Mouse (Mus musculus): ENCODE results near the gene Morn3. TPM values are rescaled to one million over a fixed set of nuclear protein-coding genes. Genes with fewer than 3 reads are reported as not detected.

Morn3 gene
- polyA plus RNA-seq, 1 experiment from 2014 or later: not detected

DNA sequence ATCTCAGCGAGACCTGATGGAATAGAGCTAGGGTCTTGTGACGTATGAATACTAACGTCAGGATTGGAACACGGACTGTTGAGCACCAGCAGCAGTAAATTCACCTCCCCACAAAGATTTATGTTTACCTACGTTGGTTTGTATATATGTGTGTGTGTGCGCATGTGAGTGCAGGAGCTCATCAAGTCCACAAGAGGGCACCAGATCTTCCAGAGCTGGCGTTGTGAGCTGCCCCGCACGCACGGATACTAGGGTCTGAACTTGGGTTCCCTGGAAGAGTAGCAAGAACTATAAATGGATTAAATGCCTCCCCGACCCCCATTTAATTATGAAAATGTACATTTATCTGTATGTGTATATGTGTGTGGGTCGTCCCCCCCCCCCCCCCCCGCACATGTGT, 33.7 kb upstream of the Morn3 start:
- Histone ChIP-seq H3K36me3 (ENCODE audit: control insufficient read depth, insufficient read depth) (peaks cover 10% of the 10 kb centered on the region), H3K4me1 (ENCODE audit: control insufficient read depth, low read depth, low read length) (peaks cover 41% of the 10 kb centered on the region), H3K9me3 (replicated peaks; ENCODE audit: control insufficient read depth, low read length) (peaks cover 4% of the 10 kb centered on the region; the same call in 1 of the 2 replicates), H3K4me2 (ENCODE audit: low read depth, low read length) (no peak overlapping the region), H3K27ac (ENCODE audit: low read length) (no peak overlapping the region), H3K9ac (ENCODE audit: low read depth, low read length) (no peak overlapping the region), H3K4me3 (ENCODE audit: low read depth, low read length) (no peak overlapping the region), H3K27me3 (ENCODE audit: control insufficient read depth, insufficient read depth, low read depth, low read length) (no peaks in the 10 kb centered on the region)
- no peak for ATAC-seq (ENCODE audit: low read depth)
- WGBS (ENCODE audit: insufficient replicate concordance): 93% methylated on average over 12 of the region's 13 CpGs

DNA sequence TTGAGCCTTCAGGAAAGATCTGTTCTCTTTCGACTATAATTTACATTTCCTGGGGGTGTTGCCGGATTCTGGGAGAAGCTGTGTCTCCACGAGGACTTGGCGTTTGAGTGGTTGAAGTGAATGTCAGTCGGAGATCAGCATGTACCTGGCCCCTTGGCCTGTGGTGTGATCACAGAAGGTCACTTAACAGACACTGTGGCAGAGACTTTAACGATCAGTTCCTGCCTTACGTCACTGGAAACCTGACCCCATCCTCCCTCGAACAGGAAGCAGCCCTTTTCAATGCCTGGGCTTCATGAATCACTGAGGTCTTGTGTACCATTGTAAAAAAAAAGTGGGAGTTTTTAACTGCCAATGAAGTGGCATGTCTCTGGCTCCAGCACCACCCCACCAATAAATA, 33.2 kb upstream of the Morn3 start:
- H3K4me1 ChIP-seq (ENCODE audit: control insufficient read depth, low read depth, low read length): peaks cover 45% of the 10 kb centered on the region
- 35% methylated on average over 8 of the region's 8 CpGs for WGBS (ENCODE audit: insufficient replicate concordance)
- no peak overlapping the region for H3K4me3 ChIP-seq (ENCODE audit: low read depth, low read length)
- H3K4me2 ChIP-seq (ENCODE audit: low read depth, low read length): no peak overlapping the region
- no peak for ATAC-seq (ENCODE audit: low read depth)
- H3K9ac ChIP-seq (ENCODE audit: low read depth, low read length): no peak overlapping the region
- peaks cover 4% of the 10 kb centered on the region; the same call in 1 of the 2 replicates for H3K9me3 ChIP-seq (replicated peaks; ENCODE audit: control insufficient read depth, low read length)
- H3K36me3 ChIP-seq (ENCODE audit: control insufficient read depth, insufficient read depth): peaks cover 10% of the 10 kb centered on the region
- no peak overlapping the region for H3K27ac ChIP-seq (ENCODE audit: low read length)
- H3K27me3 ChIP-seq (ENCODE audit: control insufficient read depth, insufficient read depth, low read depth, low read length): no peaks in the 10 kb centered on the region

DNA sequence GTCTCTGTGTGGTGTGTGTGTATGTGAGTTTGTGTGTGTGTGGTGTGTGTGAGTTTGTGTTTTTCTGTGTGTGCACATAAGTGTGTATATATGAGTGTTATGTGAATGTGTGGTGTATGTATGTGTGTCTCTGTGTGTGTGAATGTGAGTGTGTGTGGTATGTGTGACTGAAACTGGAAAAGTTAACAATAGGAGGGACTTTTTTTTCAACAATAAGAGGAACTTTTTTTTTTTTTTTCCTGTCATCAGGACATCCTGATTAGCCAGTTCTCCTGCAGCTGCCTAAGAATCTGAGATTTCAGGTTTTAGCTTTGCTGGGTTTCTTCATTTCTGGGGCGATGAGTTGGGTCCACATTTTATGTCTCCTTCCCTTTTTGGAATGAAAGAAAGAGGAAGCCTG, 32.8 kb upstream of the Morn3 start:
- Histone ChIP-seq H3K9ac (ENCODE audit: low read depth, low read length) (no peak overlapping the region), H3K4me1 (ENCODE audit: control insufficient read depth, low read depth, low read length) (peaks cover 46% of the 10 kb centered on the region)
- ATAC-seq (ENCODE audit: low read depth): no peak

DNA sequence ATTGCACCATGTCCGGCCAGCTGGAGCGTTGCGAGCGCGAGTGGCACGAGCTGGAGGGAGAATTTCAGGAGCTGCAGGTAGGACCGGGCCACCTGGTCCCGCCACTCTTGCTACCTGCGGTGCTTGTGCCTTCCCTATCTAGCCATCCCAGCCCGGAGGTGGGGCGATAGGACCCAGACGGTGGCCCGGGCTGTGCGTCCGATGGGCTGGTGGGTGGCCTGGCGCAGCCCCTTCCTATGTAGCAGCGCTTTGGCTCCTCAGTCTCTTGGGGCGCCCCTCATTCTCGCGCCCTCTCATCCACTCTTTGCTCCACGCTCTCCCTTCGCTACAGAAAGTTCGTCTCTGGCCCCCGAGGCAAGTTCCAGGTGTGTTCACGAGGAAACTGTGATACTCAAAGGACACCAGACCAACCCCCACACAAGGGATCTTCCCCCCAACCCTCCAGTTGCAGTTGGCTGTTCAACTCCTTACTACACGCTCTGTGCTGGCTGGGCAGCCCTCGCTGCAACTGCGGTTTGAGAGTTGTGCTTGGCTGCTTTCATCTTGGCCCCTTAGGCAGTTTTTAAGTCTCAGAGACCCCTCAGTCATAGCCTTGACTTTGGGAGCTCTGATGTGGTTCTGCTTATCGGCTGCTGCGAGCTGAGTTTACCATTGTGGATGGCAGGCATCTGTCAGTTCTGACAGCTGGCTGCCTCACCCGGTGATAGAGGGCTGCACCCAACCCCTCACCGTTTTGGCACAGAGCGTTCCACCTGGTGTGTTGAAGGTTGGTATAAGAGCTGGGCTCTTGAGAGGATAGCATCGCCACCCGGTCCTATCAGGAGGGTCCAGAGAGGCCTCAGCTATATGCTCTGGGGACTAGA, 29.8 kb upstream of the Morn3 start:
- peak overlapping the region; percentile 92 for H3K27ac ChIP-seq (ENCODE audit: low read length)
- H3K27me3 ChIP-seq (ENCODE audit: control insufficient read depth, insufficient read depth, low read depth, low read length): no peaks in the 10 kb centered on the region
- ATAC-seq (ENCODE audit: low read depth): peak; percentile 71
- under 1% methylated on average over 35 of the region's 35 CpGs for WGBS (ENCODE audit: insufficient replicate concordance)
- H3K4me3 ChIP-seq (ENCODE audit: low read depth, low read length): peak overlapping the region; percentile 92
- H3K36me3 ChIP-seq (ENCODE audit: control insufficient read depth, insufficient read depth): peaks cover 10% of the 10 kb centered on the region
- H3K4me1 ChIP-seq (ENCODE audit: control insufficient read depth, low read depth, low read length): peaks cover 36% of the 10 kb centered on the region
- H3K4me2 ChIP-seq (ENCODE audit: low read depth, low read length): peak overlapping the region; percentile 89
- H3K9me3 ChIP-seq (replicated peaks; ENCODE audit: control insufficient read depth, low read length): peaks cover 4% of the 10 kb centered on the region; the same call in 1 of the 2 replicates
- H3K9ac ChIP-seq (ENCODE audit: low read depth, low read length): peak overlapping the region; percentile 91

More for the DNA sequence above, 32.8 kb upstream of the Morn3 start:
- Histone ChIP-seq H3K36me3 (ENCODE audit: control insufficient read depth, insufficient read depth) (peaks cover 10% of the 10 kb centered on the region), H3K27me3 (ENCODE audit: control insufficient read depth, insufficient read depth, low read depth, low read length) (no peaks in the 10 kb centered on the region), H3K4me2 (ENCODE audit: low read depth, low read length) (0 out of 2 replicates have a peak overlapping the region, but pooled peaks have one; percentile 50), H3K4me3 (ENCODE audit: low read depth, low read length) (no peak overlapping the region; the same call in 1 of the 2 replicates), H3K9me3 (replicated peaks; ENCODE audit: control insufficient read depth, low read length) (peaks cover 4% of the 10 kb centered on the region; the same call in 1 of the 2 replicates), H3K27ac (ENCODE audit: low read length) (no peak overlapping the region)
- 17% methylated on average over 1 of the region's 1 CpGs for WGBS (ENCODE audit: insufficient replicate concordance)

DNA sequence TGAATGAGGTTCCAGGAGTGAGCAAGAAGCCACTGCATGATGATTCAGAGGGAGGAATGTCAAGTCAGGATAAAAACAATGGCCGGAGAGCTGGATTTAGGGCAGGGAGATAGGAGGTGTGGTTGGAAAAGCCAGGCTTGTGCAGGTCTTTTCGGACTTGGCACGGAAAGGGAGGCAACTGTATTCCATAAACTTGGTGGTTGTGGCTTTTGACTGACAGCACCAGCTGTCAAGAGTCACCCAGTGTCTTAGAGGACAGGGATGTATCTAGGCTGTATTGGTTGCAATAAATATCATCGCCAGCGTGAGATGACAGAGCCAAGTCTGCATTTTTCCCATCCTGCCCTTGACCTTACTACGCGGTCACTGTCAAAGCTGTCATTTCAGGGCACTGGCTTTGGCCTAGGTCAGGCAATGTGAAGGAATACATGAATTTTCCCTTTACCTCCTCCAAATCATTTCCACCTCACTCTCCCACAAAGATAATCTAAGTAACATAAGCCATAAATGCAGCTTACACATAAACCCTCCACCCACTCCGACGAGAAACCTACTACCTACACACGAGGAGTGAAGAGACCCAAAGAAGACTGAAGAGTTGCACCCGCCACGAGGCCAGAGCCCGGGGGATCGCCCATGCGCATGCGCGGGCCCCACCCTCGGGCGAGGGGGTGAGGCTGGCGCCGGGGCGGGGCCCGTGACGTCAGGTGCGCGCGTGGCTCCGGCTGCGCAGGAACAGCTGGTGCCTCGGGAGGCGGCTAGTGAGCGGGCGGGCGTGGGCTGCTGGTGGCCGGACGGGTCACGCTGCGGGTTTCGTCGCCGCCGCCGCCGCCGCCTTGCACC, 29.0 kb upstream of the Morn3 start:
- peak overlapping the region; percentile 89 for H3K4me2 ChIP-seq (ENCODE audit: low read depth, low read length)
- 4% methylated on average over 45 of the region's 45 CpGs for WGBS (ENCODE audit: insufficient replicate concordance)
- peak overlapping the region; percentile 91 for H3K9ac ChIP-seq (ENCODE audit: low read depth, low read length)
- ATAC-seq (ENCODE audit: low read depth): peak; percentile 91
- H3K27me3 ChIP-seq (ENCODE audit: control insufficient read depth, insufficient read depth, low read depth, low read length): no peaks in the 10 kb centered on the region
- H3K9me3 ChIP-seq (replicated peaks; ENCODE audit: control insufficient read depth, low read length): peaks cover 4% of the 10 kb centered on the region; the same call in 1 of the 2 replicates
- H3K4me3 ChIP-seq (ENCODE audit: low read depth, low read length): peak overlapping the region; percentile 92
- H3K4me1 ChIP-seq (ENCODE audit: control insufficient read depth, low read depth, low read length): peaks cover 34% of the 10 kb centered on the region
- H3K36me3 ChIP-seq (ENCODE audit: control insufficient read depth, insufficient read depth): peaks cover 10% of the 10 kb centered on the region
- peak overlapping the region; percentile 92 for H3K27ac ChIP-seq (ENCODE audit: low read length)

DNA sequence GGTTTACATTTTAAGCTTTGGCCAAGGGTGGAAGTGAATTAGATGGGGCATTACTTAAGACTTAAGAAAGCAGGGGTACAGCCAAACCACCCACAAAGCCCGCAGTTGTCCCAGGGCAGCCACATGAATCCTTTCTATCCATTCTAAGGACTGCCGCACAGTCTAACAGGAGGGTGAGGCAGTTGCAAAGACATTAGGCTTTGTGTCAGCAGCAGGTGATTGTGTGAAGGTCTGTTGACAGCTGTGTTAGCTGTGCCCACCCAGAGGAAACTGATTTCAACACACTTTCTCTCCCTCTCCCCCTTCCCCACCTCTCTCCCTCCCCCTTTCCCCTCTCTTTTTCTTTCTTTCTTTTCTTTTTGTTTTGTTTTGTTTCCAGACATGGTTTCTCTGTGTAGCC, 21.9 kb upstream of the Morn3 start:
- H3K9ac ChIP-seq (ENCODE audit: low read depth, low read length): no peak overlapping the region
- peaks cover 6% of the 10 kb centered on the region for H3K4me1 ChIP-seq (ENCODE audit: control insufficient read depth, low read depth, low read length)
- ATAC-seq (ENCODE audit: low read depth): no peak
- 90% methylated on average over 2 of the region's 2 CpGs for WGBS (ENCODE audit: insufficient replicate concordance)
- no peaks in the 10 kb centered on the region for H3K36me3 ChIP-seq (ENCODE audit: control insufficient read depth, insufficient read depth)
- no peaks in the 10 kb centered on the region for H3K9me3 ChIP-seq (replicated peaks; ENCODE audit: control insufficient read depth, low read length)
- no peak overlapping the region for H3K4me2 ChIP-seq (ENCODE audit: low read depth, low read length)
- H3K27me3 ChIP-seq (ENCODE audit: control insufficient read depth, insufficient read depth, low read depth, low read length): no peaks in the 10 kb centered on the region
- H3K27ac ChIP-seq (ENCODE audit: low read length): no peak overlapping the region
- no peak overlapping the region for H3K4me3 ChIP-seq (ENCODE audit: low read depth, low read length)

DNA sequence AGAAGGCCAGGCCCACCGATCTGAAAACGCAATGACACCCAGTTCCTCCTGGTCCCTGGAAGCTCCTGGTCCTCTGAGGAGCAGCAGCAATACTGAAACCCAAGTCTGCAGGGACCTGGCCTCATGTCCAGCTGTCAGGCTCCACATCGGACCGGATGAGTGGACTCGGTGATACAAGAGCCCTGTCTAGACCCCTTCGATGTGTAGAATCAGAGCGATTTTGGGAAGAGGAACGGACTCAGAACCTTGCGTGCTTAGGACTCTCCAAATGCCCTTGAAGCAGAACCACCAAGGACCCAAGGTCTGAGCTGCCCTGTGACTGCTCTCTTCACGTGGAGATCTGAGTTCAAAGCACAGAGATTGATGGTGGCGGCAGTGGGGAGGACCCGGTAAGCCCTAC, 21.3 kb upstream of the Morn3 start, which contains the start of gene Tmem120b:
Gene Tmem120b (plus strand): TSS at position 301 of the 400 bp plus-strand sequence.
- Histone ChIP-seq H3K4me1 (ENCODE audit: control insufficient read depth, low read depth, low read length) (peaks cover 6% of the 10 kb centered on the region), H3K4me3 (ENCODE audit: low read depth, low read length) (no peak within 1 kb of the TSS), H3K27ac (ENCODE audit: low read length) (peak within 1 kb of the TSS; percentile 3; the same call in 1 of the 2 replicates), H3K9ac (ENCODE audit: low read depth, low read length) (no peak within 1 kb of the TSS), H3K4me2 (ENCODE audit: low read depth, low read length) (no peak within 1 kb of the TSS), H3K36me3 (ENCODE audit: control insufficient read depth, insufficient read depth) (no peaks in the 10 kb centered on the region), H3K9me3 (replicated peaks; ENCODE audit: control insufficient read depth, low read length) (no peaks in the 10 kb centered on the region), H3K27me3 (ENCODE audit: control insufficient read depth, insufficient read depth, low read depth, low read length) (no peaks in the 10 kb centered on the region)
- WGBS (ENCODE audit: insufficient replicate concordance): 81% methylated on average over 12 of the region's 12 CpGs
- no peak for ATAC-seq (ENCODE audit: low read depth)

DNA sequence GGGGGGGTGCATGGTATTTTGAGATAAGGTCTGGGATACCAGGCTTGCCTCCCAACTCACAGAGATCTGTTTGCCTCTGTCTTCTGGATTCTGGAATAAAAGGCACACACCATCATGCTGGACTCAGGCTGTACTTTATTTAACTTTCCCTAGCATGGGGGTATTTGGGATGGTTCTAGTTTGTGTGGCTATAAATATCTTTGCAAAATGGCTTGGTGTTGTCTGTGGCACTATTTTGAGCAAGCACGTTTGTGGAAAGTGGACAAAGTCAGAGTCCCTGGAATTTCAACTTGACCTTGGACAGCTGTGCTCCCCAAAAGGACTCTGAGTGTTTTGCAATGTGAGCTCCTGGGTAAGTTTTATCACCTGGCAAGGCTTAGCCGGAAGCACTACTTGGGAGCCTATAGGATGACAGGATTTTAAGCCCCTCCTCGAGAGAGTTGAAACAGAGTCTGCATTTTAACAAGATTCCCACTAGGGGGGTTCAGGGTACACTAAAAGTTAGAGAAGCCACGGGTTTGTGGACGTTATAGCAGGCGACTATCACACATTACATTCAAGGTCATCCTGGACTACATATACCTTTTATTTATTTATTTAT, 20.7 kb upstream of the Morn3 start:
- 10% methylated on average over 6 of the region's 6 CpGs for WGBS (ENCODE audit: insufficient replicate concordance)
- Histone ChIP-seq H3K27me3 (ENCODE audit: control insufficient read depth, insufficient read depth, low read depth, low read length) (no peaks in the 10 kb centered on the region), H3K4me3 (ENCODE audit: low read depth, low read length) (no peak overlapping the region), H3K9me3 (replicated peaks; ENCODE audit: control insufficient read depth, low read length) (no peaks in the 10 kb centered on the region), H3K36me3 (ENCODE audit: control insufficient read depth, insufficient read depth) (no peaks in the 10 kb centered on the region), H3K4me2 (ENCODE audit: low read depth, low read length) (no peak overlapping the region), H3K4me1 (ENCODE audit: control insufficient read depth, low read depth, low read length) (peaks cover 6% of the 10 kb centered on the region), H3K27ac (ENCODE audit: low read length) (peak overlapping the region; percentile 3; the same call in 1 of the 2 replicates), H3K9ac (ENCODE audit: low read depth, low read length) (no peak overlapping the region)
- ATAC-seq (ENCODE audit: low read depth): peak; percentile 79
